Mouse (Mus musculus): ENCODE results near the gene Pde1c.

- TF ChIP-seq CTCF (IDR thresholded peaks at IDR 0.05; ENCODE audit: extremely low read depth, insufficient read depth, low read length) (no peak), POLR2A (IDR thresholded peaks at IDR 0.05; ENCODE audit: extremely low read depth, insufficient read depth, low read length) (no peak)
These were observed 304.4 kb downstream of the Pde1c start for GRCm38 (mm10) chr6:56264509-56264908.

Measured in cortical plate, adult 2 months (tissue).